Mouse (Mus musculus): ENCODE results near the gene Lsm2.

GRCm38 (mm10) chr17:35021842-35022477, 40.3 kb downstream of the Lsm2 start:
- TF ChIP-seq POLR2A (IDR thresholded peaks at IDR 0.05; ENCODE audit: control insufficient read depth, low read depth, low read length), result no peak
- no peak for TF ChIP-seq CTCF (IDR thresholded peaks at IDR 0.05; ENCODE audit: control insufficient read depth, insufficient read depth, insufficient replicate concordance, low read depth, low read length)

Measured in testis, adult 2 months (tissue).